Mouse (Mus musculus): ENCODE measurements around the gene Ren1. TPM values are rescaled to one million over a fixed set of nuclear protein-coding genes. Genes with fewer than 3 reads are reported as not detected.

The Ren1 gene
- polyA plus RNA-seq, 1 experiment: 2.6 TPM

DNA sequence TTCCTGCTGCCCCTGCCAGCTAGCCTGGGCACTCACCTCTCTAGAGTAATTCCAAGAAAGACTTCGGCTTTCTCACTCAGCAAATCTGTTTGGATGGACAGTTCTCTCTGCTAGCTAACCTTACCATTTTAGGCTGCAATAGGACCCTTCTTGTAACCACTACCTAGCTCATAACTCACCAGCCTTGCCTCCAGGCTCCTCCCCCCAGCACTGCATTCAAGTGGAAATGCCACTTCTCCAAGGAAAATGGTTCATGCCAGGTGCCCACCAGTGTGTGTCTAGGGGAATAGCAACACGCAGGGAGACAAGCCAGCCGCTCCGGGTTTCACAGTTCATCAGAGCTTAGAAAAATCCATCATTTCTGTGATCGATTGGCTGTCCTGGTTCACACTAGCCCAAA is 27.2 kb downstream of the Ren1 start:
- Histone ChIP-seq H3K27me3 (ENCODE audit: control insufficient read depth, insufficient read depth, low read length) (no peaks in the 10 kb centered on the region), H3K36me3 (ENCODE audit: control insufficient read depth, insufficient read depth, low read length) (no peaks in the 10 kb centered on the region), H3K4me1 (ENCODE audit: control insufficient read depth, insufficient read depth, low read length) (peaks cover 16% of the 10 kb centered on the region), H3K4me3 (ENCODE audit: control insufficient read depth, low read depth, low read length) (no peak overlapping the region), H3K27ac (ENCODE audit: control insufficient read depth, insufficient read depth, low read depth, low read length) (no peak overlapping the region)
- TF ChIP-seq POLR2A (IDR thresholded peaks at IDR 0.05; ENCODE audit: control insufficient read depth, low read depth, low read length): no peak
- no peak for TF ChIP-seq CTCF (IDR thresholded peaks at IDR 0.05; ENCODE audit: control insufficient read depth, insufficient read depth, insufficient replicate concordance, low read depth, low read length)

DNA sequence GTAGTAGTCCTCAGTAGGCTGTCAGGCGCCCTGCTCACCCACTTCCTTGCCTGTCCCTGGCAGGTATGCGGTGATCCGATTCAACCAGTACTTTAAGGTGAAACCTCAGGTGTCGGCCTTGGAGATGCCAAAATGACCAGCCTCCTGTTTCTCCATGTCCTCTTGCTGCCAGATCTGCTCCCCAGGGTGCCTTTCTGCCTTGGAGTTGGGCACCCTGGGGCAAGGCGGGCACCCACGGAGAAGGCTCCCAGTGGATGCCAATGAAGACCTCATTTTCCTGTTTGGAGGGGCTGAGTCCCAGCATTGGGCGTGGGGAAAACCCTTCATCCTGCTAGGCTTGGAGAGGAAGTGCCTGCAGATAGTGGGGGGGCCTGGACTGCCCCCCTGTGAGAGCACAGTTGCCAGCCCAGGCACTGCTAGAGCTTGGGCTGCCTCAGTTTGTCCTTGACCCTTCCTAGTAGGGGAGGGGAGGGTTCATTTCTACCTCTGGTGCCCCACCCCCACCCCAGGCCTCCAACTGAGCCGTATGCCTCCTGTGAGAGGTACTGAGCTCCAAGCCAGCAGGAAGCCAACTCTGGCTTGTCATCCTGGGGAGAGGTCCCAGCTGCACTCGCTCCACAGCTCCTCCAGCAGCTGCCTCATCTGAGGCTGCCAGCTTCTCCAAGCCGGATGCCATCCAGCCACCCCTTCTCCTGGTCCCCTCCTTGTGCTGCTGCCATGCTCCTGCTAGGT is 29.1 kb downstream of the Ren1 start:
- TF ChIP-seq CTCF (IDR thresholded peaks at IDR 0.05; ENCODE audit: control insufficient read depth, insufficient read depth, insufficient replicate concordance, low read depth, low read length): no peak
- no peaks in the 10 kb centered on the region for H3K27me3 ChIP-seq (ENCODE audit: control insufficient read depth, insufficient read depth, low read length)
- H3K36me3 ChIP-seq (ENCODE audit: control insufficient read depth, insufficient read depth, low read length): no peaks in the 10 kb centered on the region
- no peak overlapping the region for H3K4me3 ChIP-seq (ENCODE audit: control insufficient read depth, low read depth, low read length)
- H3K4me1 ChIP-seq (ENCODE audit: control insufficient read depth, insufficient read depth, low read length): peaks cover 19% of the 10 kb centered on the region
- peak overlapping the region; percentile 69 for H3K27ac ChIP-seq (ENCODE audit: control insufficient read depth, insufficient read depth, low read depth, low read length)

DNA sequence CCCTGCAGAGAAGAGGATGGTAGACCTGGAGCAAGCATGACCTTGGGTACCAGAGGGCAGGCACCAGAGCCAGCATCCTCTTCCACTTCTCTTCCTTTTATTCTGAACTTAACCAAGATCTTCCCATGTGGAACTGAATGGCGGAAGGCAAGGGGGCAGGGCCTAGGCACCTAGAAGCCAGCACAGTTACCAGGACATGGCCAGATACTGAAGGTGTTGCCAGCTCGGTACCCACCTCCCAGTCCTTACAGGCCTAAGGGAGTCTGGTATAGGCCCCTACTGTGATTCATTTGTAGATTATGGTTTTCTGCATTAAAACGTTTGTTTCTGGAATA is 29.6 kb downstream of the Ren1 start:
- H3K4me1 ChIP-seq (ENCODE audit: control insufficient read depth, insufficient read depth, low read length): peaks cover 19% of the 10 kb centered on the region
- TF ChIP-seq CTCF (IDR thresholded peaks at IDR 0.05; ENCODE audit: control insufficient read depth, insufficient read depth, insufficient replicate concordance, low read depth, low read length) (no peak), POLR2A (IDR thresholded peaks at IDR 0.05; ENCODE audit: control insufficient read depth, low read depth, low read length) (no peak)
- H3K4me3 ChIP-seq (ENCODE audit: control insufficient read depth, low read depth, low read length): no peak overlapping the region
- peak overlapping the region; percentile 69 for H3K27ac ChIP-seq (ENCODE audit: control insufficient read depth, insufficient read depth, low read depth, low read length)
- H3K27me3 ChIP-seq (ENCODE audit: control insufficient read depth, insufficient read depth, low read length): no peaks in the 10 kb centered on the region
- no peaks in the 10 kb centered on the region for H3K36me3 ChIP-seq (ENCODE audit: control insufficient read depth, insufficient read depth, low read length)

DNA sequence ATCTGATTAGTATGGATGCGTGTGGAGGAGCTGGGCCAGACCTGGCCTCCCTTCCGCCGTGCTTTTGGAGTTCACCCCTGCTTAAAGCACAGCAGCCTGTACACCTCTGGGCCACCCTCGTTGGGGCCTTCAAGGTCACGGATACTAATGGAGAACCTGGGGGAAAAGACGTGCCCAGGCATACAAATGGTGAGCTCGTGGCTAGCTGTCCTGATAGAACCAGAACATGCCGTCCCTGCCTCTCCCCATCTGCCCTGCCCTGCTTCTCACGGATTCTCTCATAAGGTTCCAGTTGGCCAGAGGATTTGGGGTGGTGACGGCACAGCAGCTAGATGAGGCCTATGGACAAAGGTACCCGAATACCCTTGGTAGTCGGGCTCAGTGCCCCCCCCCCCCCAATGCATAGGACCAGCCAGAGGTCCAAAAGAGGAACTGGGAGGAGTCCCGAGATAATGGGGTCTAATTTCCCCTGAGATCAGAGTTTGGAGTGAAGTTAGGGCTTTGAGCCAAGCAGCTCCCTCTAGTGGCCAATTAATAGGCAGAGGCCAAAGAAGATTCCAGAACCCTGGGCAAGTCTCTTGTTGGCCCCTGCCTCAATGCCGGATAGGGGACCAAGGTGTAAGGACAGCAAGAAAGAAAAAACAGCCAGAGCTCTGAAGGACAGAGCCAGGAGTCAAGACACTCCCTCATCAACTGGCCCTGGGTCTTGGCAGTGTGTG is 30.2 kb downstream of the Ren1 start:
- Histone ChIP-seq H3K36me3 (ENCODE audit: control insufficient read depth, insufficient read depth, low read length) (no peaks in the 10 kb centered on the region), H3K27me3 (ENCODE audit: control insufficient read depth, insufficient read depth, low read length) (no peaks in the 10 kb centered on the region), H3K4me3 (ENCODE audit: control insufficient read depth, low read depth, low read length) (no peak overlapping the region), H3K4me1 (ENCODE audit: control insufficient read depth, insufficient read depth, low read length) (peaks cover 19% of the 10 kb centered on the region), H3K27ac (ENCODE audit: control insufficient read depth, insufficient read depth, low read depth, low read length) (peak overlapping the region; percentile 69)
- no peak for TF ChIP-seq POLR2A (IDR thresholded peaks at IDR 0.05; ENCODE audit: control insufficient read depth, low read depth, low read length)
- peak; percentile 44; the same call in 1 of the 2 replicates for TF ChIP-seq CTCF (IDR thresholded peaks at IDR 0.05; ENCODE audit: control insufficient read depth, insufficient read depth, insufficient replicate concordance, low read depth, low read length)

DNA sequence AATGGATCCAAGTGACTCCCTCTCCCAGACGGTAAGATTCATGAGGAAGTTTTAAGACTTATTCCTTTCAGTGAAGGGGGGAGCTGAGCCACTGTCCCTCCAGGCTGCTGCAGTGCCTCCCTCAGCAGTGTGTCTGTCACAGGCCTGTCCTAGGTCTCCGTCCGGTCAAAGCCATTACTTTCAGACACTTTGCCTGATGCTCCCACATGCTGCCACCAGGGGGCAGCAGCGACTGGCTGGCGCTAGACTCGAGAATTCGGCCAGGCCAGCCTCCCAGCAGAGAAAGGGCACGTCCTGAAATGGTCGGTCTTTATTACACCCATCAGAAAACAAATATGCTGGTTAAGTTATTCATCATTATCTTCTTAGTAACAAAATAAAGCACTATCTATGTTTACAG is 31.7 kb downstream of the Ren1 start:
- peaks cover 18% of the 10 kb centered on the region for H3K4me1 ChIP-seq (ENCODE audit: control insufficient read depth, insufficient read depth, low read length)
- H3K27ac ChIP-seq (ENCODE audit: control insufficient read depth, insufficient read depth, low read depth, low read length): no peak overlapping the region

DNA sequence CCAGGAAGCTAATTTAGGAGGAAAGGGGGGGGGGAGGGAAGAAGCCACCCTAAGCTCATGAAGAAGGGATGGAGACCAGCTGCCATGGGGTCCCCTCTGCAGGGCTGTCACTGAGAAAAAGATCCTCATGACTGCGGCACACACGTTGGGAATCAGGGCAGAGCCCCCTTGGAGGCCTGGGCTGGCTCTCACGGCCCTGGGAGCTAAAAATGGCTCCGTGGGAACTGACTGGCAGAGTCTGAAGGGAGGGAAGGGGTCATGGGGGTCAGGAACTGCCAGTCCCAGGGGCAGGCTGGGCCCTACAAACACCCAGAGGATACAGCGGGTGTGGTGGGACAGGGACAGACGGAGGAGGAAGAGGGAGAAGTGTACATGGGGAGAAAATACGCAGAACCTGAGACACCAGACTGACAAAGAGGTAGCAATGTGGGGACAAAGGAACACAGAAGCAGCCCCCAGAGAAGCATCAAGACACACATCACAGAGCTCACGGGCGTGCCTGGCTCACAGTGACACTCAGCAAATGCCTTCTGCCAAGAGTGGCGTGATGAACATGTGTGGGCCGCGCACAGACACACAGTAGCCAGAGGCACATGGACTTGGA is 32.3 kb downstream of the Ren1 start:
- no peak overlapping the region for H3K4me3 ChIP-seq (ENCODE audit: control insufficient read depth, low read depth, low read length)
- H3K27me3 ChIP-seq (ENCODE audit: control insufficient read depth, insufficient read depth, low read length): no peaks in the 10 kb centered on the region
- H3K4me1 ChIP-seq (ENCODE audit: control insufficient read depth, insufficient read depth, low read length): peaks cover 18% of the 10 kb centered on the region
- TF ChIP-seq POLR2A (IDR thresholded peaks at IDR 0.05; ENCODE audit: control insufficient read depth, low read depth, low read length) (no peak), CTCF (IDR thresholded peaks at IDR 0.05; ENCODE audit: control insufficient read depth, insufficient read depth, insufficient replicate concordance, low read depth, low read length) (no peak)
- no peaks in the 10 kb centered on the region for H3K36me3 ChIP-seq (ENCODE audit: control insufficient read depth, insufficient read depth, low read length)
- peak overlapping the region; percentile 66 for H3K27ac ChIP-seq (ENCODE audit: control insufficient read depth, insufficient read depth, low read depth, low read length)

More for the DNA sequence above, 31.7 kb downstream of the Ren1 start:
- H3K4me3 ChIP-seq (ENCODE audit: control insufficient read depth, low read depth, low read length): no peak overlapping the region
- H3K27me3 ChIP-seq (ENCODE audit: control insufficient read depth, insufficient read depth, low read length): no peaks in the 10 kb centered on the region
- H3K36me3 ChIP-seq (ENCODE audit: control insufficient read depth, insufficient read depth, low read length): no peaks in the 10 kb centered on the region
- TF ChIP-seq POLR2A (IDR thresholded peaks at IDR 0.05; ENCODE audit: control insufficient read depth, low read depth, low read length) (no peak), CTCF (IDR thresholded peaks at IDR 0.05; ENCODE audit: control insufficient read depth, insufficient read depth, insufficient replicate concordance, low read depth, low read length) (peak; percentile 97)

DNA sequence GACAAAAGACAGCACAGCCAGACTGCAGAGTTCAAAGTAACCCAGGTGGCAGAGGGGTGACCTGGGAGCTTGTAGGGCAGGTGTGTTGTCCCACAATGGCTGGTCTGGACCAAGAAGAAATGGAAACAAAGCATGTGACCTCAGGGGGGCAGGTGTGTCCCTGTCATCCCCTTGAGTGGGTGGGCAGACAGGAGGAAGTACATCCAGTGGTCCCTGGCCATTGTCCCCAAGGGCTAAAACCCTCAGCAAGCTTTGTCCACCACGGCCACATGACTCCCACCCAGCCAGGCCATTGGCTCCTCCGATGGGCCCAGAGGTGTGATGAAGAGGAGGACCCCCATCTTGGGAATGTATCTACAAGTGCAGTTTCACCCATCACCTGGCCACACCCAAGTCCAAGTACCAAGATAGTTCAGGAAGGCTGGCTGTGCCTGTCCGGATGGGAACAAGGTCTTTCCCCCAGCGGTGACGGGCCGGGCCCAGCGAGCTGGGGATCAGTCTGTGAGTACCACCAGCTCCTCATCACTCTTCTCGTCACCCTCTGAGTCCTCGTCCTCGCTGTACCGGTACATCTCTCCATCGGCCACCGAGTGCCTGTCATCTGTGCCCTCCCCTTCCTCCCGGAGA is 33.0 kb downstream of the Ren1 start:
- H3K27ac ChIP-seq (ENCODE audit: control insufficient read depth, insufficient read depth, low read depth, low read length): no peak overlapping the region
- TF ChIP-seq CTCF (IDR thresholded peaks at IDR 0.05; ENCODE audit: control insufficient read depth, insufficient read depth, insufficient replicate concordance, low read depth, low read length) (no peak), POLR2A (IDR thresholded peaks at IDR 0.05; ENCODE audit: control insufficient read depth, low read depth, low read length) (no peak; the same call in 1 of the 2 replicates)
- no peaks in the 10 kb centered on the region for H3K36me3 ChIP-seq (ENCODE audit: control insufficient read depth, insufficient read depth, low read length)
- no peak overlapping the region for H3K4me3 ChIP-seq (ENCODE audit: control insufficient read depth, low read depth, low read length)
- no peaks in the 10 kb centered on the region for H3K27me3 ChIP-seq (ENCODE audit: control insufficient read depth, insufficient read depth, low read length)
- peaks cover 22% of the 10 kb centered on the region for H3K4me1 ChIP-seq (ENCODE audit: control insufficient read depth, insufficient read depth, low read length)
